Mouse (Mus musculus) myocyte (in vitro differentiated cells): Measurements from ENCODE around the gene B430306N03Rik. TPM values are rescaled to one million over a fixed set of nuclear protein-coding genes. Genes with fewer than 3 reads are reported as not detected.
A peak's percentile ranks its signal among the peaks of the same experiment; 100 is the strongest.

Experiments
- H3K27me3 ChIP-seq: one replicate; pipeline ENCODE4 v1.6.1; 2011; ENCODE audit not compliant: control insufficient read depth, insufficient read depth, insufficient read length
- H3K36me3 ChIP-seq: one replicate; pipeline ENCODE4 v1.6.1; 2011; ENCODE audit not compliant: control insufficient read depth, insufficient read depth
- H3K4me2 ChIP-seq: one replicate; pipeline ENCODE4 v1.6.1; 2011; ENCODE audit warnings: low read depth, control low read depth
- H3K4me3 ChIP-seq: one replicate; pipeline ENCODE4 v1.5.1; 2011; ENCODE audit warnings: mild to moderate bottlenecking, control low read depth, moderate library complexity
- H3K79me2 ChIP-seq: one replicate; pipeline ENCODE4 v1.6.1; 2011; ENCODE audit not compliant: control insufficient read depth, insufficient read depth
- H3ac ChIP-seq: one replicate; pipeline ENCODE4 v1.6.1; 2011; ENCODE audit not compliant: control insufficient read depth, insufficient read length
- CEBPB ChIP-seq: IDR thresholded peaks from 2 replicates; pipeline ENCODE4 v1.6.1; 2011; ENCODE audit warnings: mild to moderate bottlenecking, moderate library complexity; ENCODE audit not compliant: poor library complexity, insufficient read depth, severe bottlenecking
- E2F4 ChIP-seq: IDR thresholded peaks from one replicate; pipeline ENCODE4 v1.6.1; 2011; ENCODE audit warnings: mild to moderate bottlenecking, control low read depth, moderate library complexity; ENCODE audit not compliant: insufficient read depth
- MAX ChIP-seq: IDR thresholded peaks from one replicate; pipeline ENCODE4 v1.6.1; 2011; ENCODE audit warnings: low read depth, mild to moderate bottlenecking, control low read depth
- MYOD1 ChIP-seq, 3 experiments: IDR thresholded peaks; one replicate each; pipeline ENCODE4 v1.6.1; 2011; ENCODE audit warnings: control low read depth in 2 of 3, low read depth in 2 of 3, mild to moderate bottlenecking in 2 of 3, moderate library complexity in 1 of 3; ENCODE audit not compliant: insufficient read length in 2 of 3, control insufficient read depth in 1 of 3
- MYOG ChIP-seq, 3 experiments: IDR thresholded peaks; one replicate each; pipeline ENCODE4 v1.6.1; 2011; ENCODE audit warnings: control low read depth in 2 of 3, low read depth in 2 of 3, mild to moderate bottlenecking in 2 of 3; ENCODE audit not compliant: insufficient read length in 2 of 3, control insufficient read depth in 1 of 3, insufficient read depth in 1 of 3
- POLR2A ChIP-seq: IDR thresholded peaks from one replicate; pipeline ENCODE4 v1.6.1; 2011; ENCODE audit warnings: low read depth, mild to moderate bottlenecking, control low read depth, moderate library complexity; ENCODE audit not compliant: insufficient read length
- POLR2AphosphoS2 ChIP-seq: IDR thresholded peaks from one replicate; pipeline ENCODE4 v1.6.1; 2011; ENCODE audit warnings: low read depth, control low read depth; ENCODE audit not compliant: insufficient read length
- REST ChIP-seq: IDR thresholded peaks from one replicate; pipeline ENCODE4 v1.6.1; 2011; ENCODE audit warnings: mild to moderate bottlenecking, control low read depth, moderate library complexity; ENCODE audit not compliant: insufficient read depth, insufficient read length
- SRF ChIP-seq: IDR thresholded peaks from one replicate; pipeline ENCODE4 v1.6.1; 2011; ENCODE audit warnings: low read depth; ENCODE audit not compliant: control insufficient read depth, insufficient read length
- TCF12 ChIP-seq: IDR thresholded peaks from one replicate; pipeline ENCODE4 v1.6.1; 2011; ENCODE audit warnings: mild to moderate bottlenecking, control low read depth; ENCODE audit not compliant: poor library complexity, insufficient read depth, severe bottlenecking
- TCF3 ChIP-seq: IDR thresholded peaks from one replicate; pipeline ENCODE4 v1.6.1; 2011; ENCODE audit warnings: low read depth, control low read depth; ENCODE audit not compliant: insufficient read length
- USF1 ChIP-seq: IDR thresholded peaks from one replicate; pipeline ENCODE4 v1.6.1; 2011; ENCODE audit warnings: low read depth, mild to moderate bottlenecking, control low read depth, moderate library complexity
- polyA plus RNA-seq: library from polyadenylated mRNA; unstranded; fragments of >200 nt; fragmentation: generic; extraction: Trizol; gene quantifications from one replicate; pipeline ENCODE4 v1.2.1, GENCODE M21; 2012; ENCODE audit warnings: missing spikeins

The B430306N03Rik gene
- polyA plus RNA-seq, 1 experiment, result not detected

DNA sequence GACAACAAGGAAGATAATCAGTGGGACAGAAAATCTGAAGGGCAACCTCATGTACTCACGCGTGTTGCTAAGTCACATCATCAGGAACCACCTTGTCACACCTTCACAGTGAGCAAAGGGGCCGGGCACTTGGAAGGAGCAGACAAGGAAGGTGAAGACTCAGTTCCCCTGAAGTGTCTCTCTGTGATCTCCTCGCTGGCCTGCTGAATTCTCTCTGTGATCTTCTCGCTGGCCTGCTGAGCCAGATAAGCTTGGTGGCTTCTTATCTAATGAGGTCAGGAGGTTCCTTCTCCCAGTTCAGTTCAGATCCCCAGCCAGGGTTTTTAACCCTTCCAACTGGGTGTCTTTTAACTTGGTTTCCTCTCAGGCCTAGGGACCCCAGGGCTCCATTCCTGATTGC lies 43.8 kb upstream of the B430306N03Rik start:
- Histone ChIP-seq H3K4me2 (no peak overlapping the region), H3ac (no peak overlapping the region), H3K79me2 (no peaks in the 10 kb centered on the region), H3K4me3 (no peak overlapping the region), H3K27me3 (no peaks in the 10 kb centered on the region), H3K36me3 (no peaks in the 10 kb centered on the region)
- TF ChIP-seq TCF12, result no peak
- no peak for TF ChIP-seq TCF3
- TF ChIP-seq POLR2AphosphoS2, result no peak
- TF ChIP-seq E2F4, result no peak

- H3ac ChIP-seq, result no peak overlapping the region
- no peaks in the 10 kb centered on the region for H3K79me2 ChIP-seq
- no peak overlapping the region for H3K4me3 ChIP-seq
- H3K36me3 ChIP-seq, result no peaks in the 10 kb centered on the region
- no peak overlapping the region for H3K4me2 ChIP-seq
- no peaks in the 10 kb centered on the region for H3K27me3 ChIP-seq
- TF ChIP-seq REST (no peak), POLR2AphosphoS2 (no peak), TCF12 (no peak), MYOD1 (IDR thresholded peaks at IDR 0.05; ENCODE audit: control insufficient read depth in 1 of 3, insufficient read length in 2 of 3, low read depth in 2 of 3) (no peak)
Observed at GRCm38 (mm10) chr17:48272598-48272997, 43.3 kb upstream of the B430306N03Rik start.

- Histone ChIP-seq H3K79me2 (no peaks in the 10 kb centered on the region), H3K36me3 (no peaks in the 10 kb centered on the region), H3K4me2 (no peak overlapping the region), H3K27me3 (no peaks in the 10 kb centered on the region), H3K4me3 (no peak overlapping the region), H3ac (no peak overlapping the region)
- no peak for TF ChIP-seq USF1
- TF ChIP-seq MAX, result no peak
- TF ChIP-seq MYOD1 (IDR thresholded peaks at IDR 0.05; ENCODE audit: control insufficient read depth in 1 of 3, insufficient read length in 2 of 3, low read depth in 2 of 3), result no peak
- no peak for TF ChIP-seq TCF3
- no peak for TF ChIP-seq MYOG (IDR thresholded peaks at IDR 0.05; ENCODE audit: control insufficient read depth in 1 of 3, insufficient read depth in 1 of 3, insufficient read length in 2 of 3, low read depth in 2 of 3)
- TF ChIP-seq SRF, result no peak
- TF ChIP-seq REST, result no peak
- TF ChIP-seq E2F4, result no peak
- TF ChIP-seq TCF12, result no peak
- no peak for TF ChIP-seq POLR2AphosphoS2
- TF ChIP-seq CEBPB, result no peak
- no peak for TF ChIP-seq POLR2A
Observed at GRCm38 (mm10) chr17:48274098-48274497, 41.8 kb upstream of the B430306N03Rik start.

DNA sequence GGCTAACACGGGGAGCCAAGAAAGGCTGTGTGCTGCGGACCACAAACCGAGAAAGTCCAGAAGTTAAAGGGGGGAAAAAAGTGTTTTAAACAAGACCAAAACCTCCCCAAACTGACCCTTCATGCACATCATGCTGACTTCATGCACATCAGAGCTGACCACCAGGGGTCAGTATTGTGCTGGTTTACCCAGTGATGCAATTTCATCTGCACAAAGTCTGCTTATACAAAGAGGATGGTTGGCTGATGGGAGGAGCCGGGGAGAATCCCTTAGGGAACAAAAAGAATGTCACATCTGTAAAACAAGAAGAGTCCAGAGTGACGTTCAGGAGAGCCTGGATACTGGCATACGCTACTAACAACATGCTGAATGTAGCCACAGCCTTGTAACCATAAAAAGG lies 41.1 kb upstream of the B430306N03Rik start:
- H3K36me3 ChIP-seq, result no peaks in the 10 kb centered on the region
- no peaks in the 10 kb centered on the region for H3K27me3 ChIP-seq
- H3K4me2 ChIP-seq, result no peak overlapping the region
- no peaks in the 10 kb centered on the region for H3K79me2 ChIP-seq
- TF ChIP-seq CEBPB (peak; percentile 66), E2F4 (no peak), MYOG (IDR thresholded peaks at IDR 0.05; ENCODE audit: control insufficient read depth in 1 of 3, insufficient read depth in 1 of 3, insufficient read length in 2 of 3, low read depth in 2 of 3) (no peak), SRF (no peak)
- no peak overlapping the region for H3K4me3 ChIP-seq
- H3ac ChIP-seq, result no peak overlapping the region

- no peaks in the 10 kb centered on the region for H3K36me3 ChIP-seq
- H3K4me2 ChIP-seq, result no peak overlapping the region
- no peak overlapping the region for H3ac ChIP-seq
- no peak for TF ChIP-seq POLR2AphosphoS2
- TF ChIP-seq REST, result no peak
- TF ChIP-seq SRF, result no peak
- TF ChIP-seq CEBPB, result no peak
- TF ChIP-seq TCF12, result no peak
- no peak for TF ChIP-seq MYOG (IDR thresholded peaks at IDR 0.05; ENCODE audit: control insufficient read depth in 1 of 3, insufficient read depth in 1 of 3, insufficient read length in 2 of 3, low read depth in 2 of 3)
- TF ChIP-seq TCF3, result no peak
- no peak for TF ChIP-seq USF1
- no peak for TF ChIP-seq POLR2A
- TF ChIP-seq MAX, result no peak
- TF ChIP-seq E2F4, result no peak
- TF ChIP-seq MYOD1 (IDR thresholded peaks at IDR 0.05; ENCODE audit: control insufficient read depth in 1 of 3, insufficient read length in 2 of 3, low read depth in 2 of 3), result no peak
- H3K79me2 ChIP-seq, result no peaks in the 10 kb centered on the region
- no peaks in the 10 kb centered on the region for H3K27me3 ChIP-seq
- H3K4me3 ChIP-seq, result no peak overlapping the region
Observed at GRCm38 (mm10) chr17:48275736-48276135, 40.2 kb upstream of the B430306N03Rik start.
